Mouse (Mus musculus) lung, embryonic 15.5 days (tissue): ENCODE measurements around the gene Hist1h3c. TPM values are rescaled to one million over a fixed set of nuclear protein-coding genes. Genes with fewer than 3 reads are reported as not detected.
A peak's percentile ranks its signal among the peaks of the same experiment; 100 is the strongest.
"Not testable (repeated sequence)": the region's sequence is repeated elsewhere in the genome, so short reads cannot be mapped to it uniquely, and the experiment has no call there.

Source experiments
- ATAC-seq: fragments of 200-750 bp; cut with Nextera tagmentation; 2 replicates; pipeline ENCODE4 v1.8.0; 2017; ENCODE audit warnings: moderate number of reproducible peaks, borderline replicate concordance; ENCODE audit not compliant: low FRiP score, low TSS enrichment; ENCODE audit errors: extremely low read depth
- H3K27ac ChIP-seq: fragments of 300-500 bp; sonication (generic); 2 replicates; pipeline ENCODE4 v1.5.1; 2015; ENCODE audit warnings: moderate library complexity, mild to moderate bottlenecking, inconsistent platforms
- H3K27me3 ChIP-seq: fragments of 300-500 bp; sonication (generic); 2 replicates; pipeline ENCODE4 v1.6.1; 2015; ENCODE audit warnings: inconsistent platforms
- H3K36me3 ChIP-seq: fragments of 300-500 bp; sonication (generic); 2 replicates; pipeline ENCODE4 v1.6.1; 2015; ENCODE audit warnings: inconsistent platforms
- H3K4me1 ChIP-seq: fragments of 300-500 bp; sonication (generic); 2 replicates; pipeline ENCODE4 v1.6.1; 2015; ENCODE audit warnings: inconsistent platforms
- H3K4me2 ChIP-seq: fragments of 300-500 bp; sonication (generic); 2 replicates; pipeline ENCODE4 v1.6.1; 2015; ENCODE audit warnings: inconsistent platforms, mild to moderate bottlenecking, moderate library complexity
- H3K4me3 ChIP-seq: fragments of 300-500 bp; sonication (generic); 2 replicates; pipeline ENCODE4 v1.5.1; 2015; ENCODE audit warnings: mild to moderate bottlenecking, inconsistent platforms
- H3K9ac ChIP-seq: fragments of 300-500 bp; sonication (generic); 2 replicates; pipeline ENCODE4 v1.6.1; 2015; ENCODE audit warnings: inconsistent platforms
- H3K9me3 ChIP-seq: fragments of 300-500 bp; sonication (generic); 2 replicates; pipeline ENCODE4 v1.6.1; 2016; ENCODE audit warnings: inconsistent platforms
- WGBS: fragments of 180-500 bp; shearing (Covaris S2); methylation state at CpG from one replicate; pipeline ENCODE4 v1.1.7; 2015; 5-methylcytosine and 5-hydroxymethylcytosine counted together
- polyA plus RNA-seq: library from polyadenylated mRNA; unstranded; fragments of >200 nt; fragmentation: Nextera tagmentation; extraction: Ambion mirVana; gene quantifications from 2 replicates; pipeline ENCODE4 v1.2.1, GENCODE M21; 2015

Hist1h3c gene
- polyA plus RNA-seq, 1 experiment from 2014 or later, result 13.7 TPM

GRCm38 (mm10) chr13:23763586-23764323, 18.4 kb upstream of the Hist1h3c start, which contains the start of gene Hist1h1a:
Gene Hist1h1a (plus strand): TSS chr13:23763666.
- H3K4me2 ChIP-seq, result peak within 1 kb of the TSS; percentile 62
- H3K36me3 ChIP-seq, result no peaks in the 10 kb centered on the region
- WGBS, result 1% methylated on average over 34 of the region's 34 CpGs
- peaks cover 29% of the 10 kb centered on the region for H3K4me1 ChIP-seq
- H3K9ac ChIP-seq, result peak within 1 kb of the TSS; percentile 59
- H3K9me3 ChIP-seq, result no peaks in the 10 kb centered on the region
- H3K4me3 ChIP-seq, result peak within 1 kb of the TSS; percentile 44
- ATAC-seq, result peak; percentile 72
- no peaks in the 10 kb centered on the region for H3K27me3 ChIP-seq
- peak within 1 kb of the TSS; percentile 97 for H3K27ac ChIP-seq

GRCm38 (mm10) chr13:23763242-23763585, 17.8 kb upstream of the Hist1h3c start:
- WGBS, result 2% methylated on average over 10 of the region's 10 CpGs
- no peaks in the 10 kb centered on the region for H3K27me3 ChIP-seq
- peak overlapping the region; percentile 44 for H3K4me3 ChIP-seq
- H3K9ac ChIP-seq, result peak overlapping the region; percentile 30; the same call in 1 of the 2 replicates
- ATAC-seq, result no peak
- peak overlapping the region; percentile 97 for H3K27ac ChIP-seq
- no peaks in the 10 kb centered on the region for H3K36me3 ChIP-seq
- H3K4me1 ChIP-seq, result peaks cover 29% of the 10 kb centered on the region
- H3K9me3 ChIP-seq, result no peaks in the 10 kb centered on the region
- peak overlapping the region; percentile 62 for H3K4me2 ChIP-seq

GRCm38 (mm10) chr13:23761871-23762821, 16.7 kb upstream of the Hist1h3c start, which contains the start of gene Hist1h3a:
Gene Hist1h3a (minus strand): TSS chr13:23762386.
- H3K9me3 ChIP-seq, H3K27me3 ChIP-seq, H3K36me3 ChIP-seq: not testable (repeated sequence)
- H3K27ac ChIP-seq, result peak within 1 kb of the TSS; percentile 97
- under 1% methylated on average over 28 of the region's 52 CpGs for WGBS
- H3K4me2 ChIP-seq, result peak within 1 kb of the TSS; percentile 62
- ATAC-seq, result peak; percentile 68
- peak within 1 kb of the TSS; percentile 44 for H3K4me3 ChIP-seq
- H3K9ac ChIP-seq, result peak within 1 kb of the TSS; percentile 56
- peaks cover 33% of the 10 kb centered on the region for H3K4me1 ChIP-seq

- Histone ChIP-seq H3K9me3 (no peaks in the 10 kb centered on the region), H3K27ac (peak within 1 kb of the TSS; percentile 97), H3K4me1 (peaks cover 33% of the 10 kb centered on the region), H3K27me3 (no peaks in the 10 kb centered on the region), H3K36me3 (no peaks in the 10 kb centered on the region), H3K9ac (peak within 1 kb of the TSS; percentile 56), H3K4me2 (peak within 1 kb of the TSS; percentile 62), H3K4me3 (peak within 1 kb of the TSS; percentile 44)
- WGBS, result under 1% methylated on average over 67 of the region's 72 CpGs
- ATAC-seq, result peak; percentile 76
Measured at GRCm38 (mm10) chr13:23760972-23761864, 15.8 kb upstream of the Hist1h3c start, which contains the start of gene Hist1h4a. Gene Hist1h4a (minus strand): TSS chr13:23761230.

GRCm38 (mm10) chr13:23760240-23760971, 15.0 kb upstream of the Hist1h3c start:
- Histone ChIP-seq H3K27me3 (no peaks in the 10 kb centered on the region), H3K4me2 (peak overlapping the region; percentile 62), H3K4me1 (peaks cover 33% of the 10 kb centered on the region), H3K9ac (peak overlapping the region; percentile 41), H3K9me3 (no peaks in the 10 kb centered on the region), H3K27ac (peak overlapping the region; percentile 97), H3K36me3 (no peaks in the 10 kb centered on the region), H3K4me3 (peak overlapping the region; percentile 44)
- ATAC-seq, result no peak
- 1% methylated on average over 22 of the region's 27 CpGs for WGBS

- no peaks in the 10 kb centered on the region for H3K27me3 ChIP-seq
- no peak for ATAC-seq
- H3K9me3 ChIP-seq, result no peaks in the 10 kb centered on the region
- 55% methylated on average over 1 of the region's 1 CpGs for WGBS
- peak overlapping the region; percentile 41 for H3K9ac ChIP-seq
- H3K4me1 ChIP-seq, result peaks cover 31% of the 10 kb centered on the region
- H3K36me3 ChIP-seq, result no peaks in the 10 kb centered on the region
- peak overlapping the region; percentile 97 for H3K27ac ChIP-seq
- H3K4me3 ChIP-seq, result peak overlapping the region; percentile 44
- peak overlapping the region; percentile 62 for H3K4me2 ChIP-seq
Measured at GRCm38 (mm10) chr13:23759916-23760239, 14.5 kb upstream of the Hist1h3c start.

- 78% methylated on average over 3 of the region's 3 CpGs for WGBS
- H3K4me3 ChIP-seq, result no peak overlapping the region
- no peak overlapping the region for H3K4me2 ChIP-seq
- H3K4me1 ChIP-seq, result peaks cover 26% of the 10 kb centered on the region
- H3K27ac ChIP-seq, result peak overlapping the region; percentile 97
- H3K36me3 ChIP-seq, result no peaks in the 10 kb centered on the region
- ATAC-seq, result no peak
- H3K9me3 ChIP-seq, result no peaks in the 10 kb centered on the region
- H3K27me3 ChIP-seq, result no peaks in the 10 kb centered on the region
- H3K9ac ChIP-seq, result no peak overlapping the region; the same call in 1 of the 2 replicates
Measured at GRCm38 (mm10) chr13:23759251-23759771, 13.9 kb upstream of the Hist1h3c start.

GRCm38 (mm10) chr13:23757921-23758320, 12.5 kb upstream of the Hist1h3c start:
- Histone ChIP-seq H3K4me3 (no peak overlapping the region), H3K36me3 (no peaks in the 10 kb centered on the region), H3K27me3 (no peaks in the 10 kb centered on the region), H3K4me1 (peaks cover 28% of the 10 kb centered on the region), H3K9me3 (no peaks in the 10 kb centered on the region), H3K4me2 (peak overlapping the region; percentile 66), H3K9ac (no peak overlapping the region), H3K27ac (peak overlapping the region; percentile 50)
- WGBS, result 44% methylated on average over 3 of the region's 3 CpGs
- ATAC-seq, result no peak

GRCm38 (mm10) chr13:23757211-23757773, 11.9 kb upstream of the Hist1h3c start:
- Histone ChIP-seq H3K4me1 (peaks cover 29% of the 10 kb centered on the region), H3K9me3 (no peaks in the 10 kb centered on the region), H3K27ac (peak overlapping the region; percentile 95), H3K36me3 (no peaks in the 10 kb centered on the region), H3K9ac (peak overlapping the region; percentile 59), H3K27me3 (no peaks in the 10 kb centered on the region), H3K4me2 (peak overlapping the region; percentile 66), H3K4me3 (peak overlapping the region; percentile 42)
- under 1% methylated on average over 18 of the region's 23 CpGs for WGBS
- ATAC-seq, result no peak

GRCm38 (mm10) chr13:23756790-23757189, 11.4 kb upstream of the Hist1h3c start, which contains the start of gene Hist1h4b:
Gene Hist1h4b (plus strand): TSS chr13:23757013.
- under 1% methylated on average over 19 of the region's 22 CpGs for WGBS

More at GRCm38 (mm10) chr13:23756790-23757189, 11.4 kb upstream of the Hist1h3c start, which contains the start of gene Hist1h4b:
- Histone ChIP-seq H3K36me3 (no peaks in the 10 kb centered on the region), H3K9me3 (no peaks in the 10 kb centered on the region), H3K27ac (peak within 1 kb of the TSS; percentile 95), H3K4me2 (peak within 1 kb of the TSS; percentile 66), H3K9ac (peak within 1 kb of the TSS; percentile 59), H3K27me3 (no peaks in the 10 kb centered on the region), H3K4me1 (peaks cover 29% of the 10 kb centered on the region), H3K4me3 (peak within 1 kb of the TSS; percentile 42)
- peak; percentile 71; the same call in 1 of the 2 replicates for ATAC-seq
